Mouse (Mus musculus): ENCODE measurements around the gene Usf1.

GRCm38 (mm10) chr1:171432158-171432557 is 21.0 kb downstream of the Usf1 start:
- TF ChIP-seq CTCF (IDR thresholded peaks at IDR 0.05; ENCODE audit: extremely low read depth, insufficient read depth, low read length) = no peak
- no peak for TF ChIP-seq POLR2A (IDR thresholded peaks at IDR 0.05; ENCODE audit: extremely low read depth, insufficient read depth, low read length)
